Mouse (Mus musculus): ENCODE data around the gene Zfp772. TPM values are rescaled to one million over a fixed set of nuclear protein-coding genes. Genes with fewer than 3 reads are reported as not detected.

The Zfp772 gene
- polyA plus RNA-seq, 1 experiment from 2014 or later = 10.3 TPM

Other genes with a start within 250 kb of the Zfp772 start
- not detected in 2 replicates for gene Aurkc, start 214.7 kb downstream of the Zfp772 start, polyA plus RNA-seq (2014; fragmentation: Nextera tagmentation; extraction: Ambion mirVana)
- gene Zfp954, start 88.5 kb downstream of the Zfp772 start, polyA plus RNA-seq (2014; fragmentation: Nextera tagmentation; extraction: Ambion mirVana) = 24.0 and 27.9 TPM in 2 replicates
- gene Zfp773, start 73.2 kb downstream of the Zfp772 start, polyA plus RNA-seq (2014; fragmentation: Nextera tagmentation; extraction: Ambion mirVana) = 14.0 and 16.7 TPM in 2 replicates
- gene Zfp418, start 38.7 kb downstream of the Zfp772 start, polyA plus RNA-seq (2014; fragmentation: Nextera tagmentation; extraction: Ambion mirVana) = 3.6 and 4.2 TPM in 2 replicates
- 0.73 and 1.0 TPM in 2 replicates for gene Vmn2r29, start 37.3 kb upstream of the Zfp772 start, polyA plus RNA-seq (2014; fragmentation: Nextera tagmentation; extraction: Ambion mirVana)
- gene Gm45844, start 68.3 kb upstream of the Zfp772 start, polyA plus RNA-seq (2014; fragmentation: Nextera tagmentation; extraction: Ambion mirVana) = 10.2 and 13.8 TPM in 2 replicates
- gene Clcn4, start 90.9 kb upstream of the Zfp772 start, polyA plus RNA-seq (2014; fragmentation: Nextera tagmentation; extraction: Ambion mirVana) = 166 and 179 TPM in 2 replicates
- not detected in 2 replicates for gene Vmn2r30, start 127.6 kb upstream of the Zfp772 start, polyA plus RNA-seq (2014; fragmentation: Nextera tagmentation; extraction: Ambion mirVana)
- not detected in 2 replicates for gene Gm45783, start 164.6 kb upstream of the Zfp772 start, polyA plus RNA-seq (2014; fragmentation: Nextera tagmentation; extraction: Ambion mirVana)
- gene Vmn2r31, start 189.7 kb upstream of the Zfp772 start, polyA plus RNA-seq (2014; fragmentation: Nextera tagmentation; extraction: Ambion mirVana) = not detected in 2 replicates